Mouse (Mus musculus) midbrain, embryonic 16.5 days (tissue): ENCODE measurements around the gene Gga3. TPM values are rescaled to one million over a fixed set of nuclear protein-coding genes. Genes with fewer than 3 reads are reported as not detected.
A peak's percentile ranks its signal among the peaks of the same experiment; 100 is the strongest.

Experiments
- ATAC-seq: fragments of 200-750 bp; cut with Nextera tagmentation; 2 replicates; pipeline ENCODE4 v1.8.0; 2017; ENCODE audit warnings: moderate TSS enrichment
- H3K27ac ChIP-seq: fragments of 300-500 bp; sonication (generic); 2 replicates; pipeline ENCODE4 v1.5.1; 2014; ENCODE audit warnings: mild to moderate bottlenecking, low read length, mixed read lengths
- H3K27me3 ChIP-seq: fragments of 300-500 bp; sonication (generic); 2 replicates; pipeline ENCODE4 v1.6.1; 2014; ENCODE audit warnings: low read depth, low read length, mixed read lengths; ENCODE audit not compliant: control insufficient read depth, insufficient read depth
- H3K36me3 ChIP-seq: fragments of 300-500 bp; sonication (generic); 2 replicates; pipeline ENCODE4 v1.6.1; 2014; ENCODE audit warnings: mild to moderate bottlenecking, low read length, moderate library complexity, mixed read lengths; ENCODE audit not compliant: control insufficient read depth, insufficient read depth
- H3K4me1 ChIP-seq: fragments of 300-500 bp; sonication (generic); 2 replicates; pipeline ENCODE4 v1.6.1; 2014; ENCODE audit warnings: mild to moderate bottlenecking, low read length, mixed read lengths; ENCODE audit not compliant: control insufficient read depth, insufficient read depth
- H3K4me2 ChIP-seq: fragments of 300-500 bp; sonication (generic); 2 replicates; pipeline ENCODE4 v1.6.1; 2014; ENCODE audit warnings: mild to moderate bottlenecking, low read length, mixed read lengths
- H3K4me3 ChIP-seq: fragments of 300-500 bp; sonication (generic); 2 replicates; pipeline ENCODE4 v1.5.1; 2014; ENCODE audit warnings: low read depth, mild to moderate bottlenecking, low read length, moderate library complexity, mixed read lengths
- H3K9ac ChIP-seq: fragments of 300-500 bp; sonication (generic); 2 replicates; pipeline ENCODE4 v1.6.1; 2014; ENCODE audit warnings: low read depth, low read length, mixed read lengths
- H3K9me3 ChIP-seq: fragments of 300-500 bp; sonication (generic); replicated peaks from 2 replicates; pipeline ENCODE4 v1.6.1; 2014; ENCODE audit warnings: mild to moderate bottlenecking, low read length, mixed read lengths; ENCODE audit not compliant: control insufficient read depth, poor library complexity, severe bottlenecking
- WGBS: fragments of 180-500 bp; shearing (Covaris S2); extraction: QIAGEN DNeasy Blood & Tissue Kit; methylation state at CpG from one replicate; pipeline ENCODE4 v1.1.7; 2014; 5-methylcytosine and 5-hydroxymethylcytosine counted together
- polyA plus RNA-seq: library from polyadenylated mRNA; unstranded; fragments of >200 nt; fragmentation: Nextera tagmentation; extraction: Ambion mirVana; gene quantifications from 2 replicates; pipeline ENCODE4 v1.2.1, GENCODE M21; 2015

Gga3 gene
- polyA plus RNA-seq, 1 experiment from 2014 or later, result 37.5 TPM

- Histone ChIP-seq H3K9me3 (no peaks in the 10 kb centered on the region), H3K9ac (no peak overlapping the region), H3K4me2 (no peak overlapping the region), H3K36me3 (peaks cover 11% of the 10 kb centered on the region), H3K4me1 (peaks cover 12% of the 10 kb centered on the region), H3K4me3 (no peak overlapping the region), H3K27ac (no peak overlapping the region), H3K27me3 (0 out of 2 replicates have a peak, but pooled peaks cover 3% of the 10 kb centered on the region)
- 91% methylated on average over 6 of the region's 6 CpGs for WGBS
- ATAC-seq, result no peak
Measured at GRCm38 (mm10) chr11:115615875-115616274, 12.0 kb upstream of the Gga3 start.

GRCm38 (mm10) chr11:115615108-115615825 is 11.4 kb upstream of the Gga3 start:
- Histone ChIP-seq H3K27ac (no peak overlapping the region), H3K4me3 (no peak overlapping the region), H3K9me3 (no peaks in the 10 kb centered on the region), H3K27me3 (0 out of 2 replicates have a peak, but pooled peaks cover 3% of the 10 kb centered on the region), H3K4me1 (peaks cover 12% of the 10 kb centered on the region), H3K4me2 (no peak overlapping the region), H3K36me3 (peaks cover 11% of the 10 kb centered on the region), H3K9ac (no peak overlapping the region)
- ATAC-seq, result no peak
- 80% methylated on average over 15 of the region's 15 CpGs for WGBS

- 80% methylated on average over 10 of the region's 10 CpGs for WGBS
Measured at GRCm38 (mm10) chr11:115614346-115615107, 10.7 kb upstream of the Gga3 start.

GRCm38 (mm10) chr11:115613138-115613945 is 9.5 kb upstream of the Gga3 start:
- ATAC-seq, result no peak
- Histone ChIP-seq H3K27ac (0 out of 2 replicates have a peak overlapping the region, but pooled peaks have one; percentile 47), H3K4me2 (peak overlapping the region; percentile 75), H3K4me1 (peaks cover 12% of the 10 kb centered on the region), H3K4me3 (peak overlapping the region; percentile 50), H3K9me3 (no peaks in the 10 kb centered on the region), H3K9ac (peak overlapping the region; percentile 64), H3K36me3 (peaks cover 9% of the 10 kb centered on the region), H3K27me3 (0 out of 2 replicates have a peak, but pooled peaks cover 3% of the 10 kb centered on the region)
- 1% methylated on average over 16 of the region's 16 CpGs for WGBS

More at GRCm38 (mm10) chr11:115614346-115615107, 10.7 kb upstream of the Gga3 start:
- 0 out of 2 replicates have a peak, but pooled peaks cover 3% of the 10 kb centered on the region for H3K27me3 ChIP-seq
- H3K27ac ChIP-seq, result no peak overlapping the region
- H3K4me2 ChIP-seq, result no peak overlapping the region
- ATAC-seq, result no peak
- H3K36me3 ChIP-seq, result peaks cover 5% of the 10 kb centered on the region; the same call in 1 of the 2 replicates
- peaks cover 12% of the 10 kb centered on the region for H3K4me1 ChIP-seq
- H3K4me3 ChIP-seq, result no peak overlapping the region
- H3K9ac ChIP-seq, result no peak overlapping the region
- H3K9me3 ChIP-seq, result no peaks in the 10 kb centered on the region

- peak; percentile 85 for ATAC-seq
- Histone ChIP-seq H3K9me3 (no peaks in the 10 kb centered on the region), H3K27ac (peak within 1 kb of the TSS; percentile 47), H3K36me3 (peaks cover 9% of the 10 kb centered on the region), H3K4me1 (peaks cover 12% of the 10 kb centered on the region), H3K4me2 (peak within 1 kb of the TSS; percentile 75), H3K27me3 (0 out of 2 replicates have a peak, but pooled peaks cover 3% of the 10 kb centered on the region), H3K4me3 (peak within 1 kb of the TSS; percentile 50), H3K9ac (peak within 1 kb of the TSS; percentile 64)
- WGBS, result under 1% methylated on average over 59 of the region's 80 CpGs
Measured at GRCm38 (mm10) chr11:115612410-115613137, 8.7 kb upstream of the Gga3 start, which contains the start of gene Mif4gd. Gene Mif4gd, minus strand, starts transcription at chr11:115612969.

GRCm38 (mm10) chr11:115612059-115612409 is 8.2 kb upstream of the Gga3 start:
- H3K4me2 ChIP-seq, result peak overlapping the region; percentile 75
- H3K4me1 ChIP-seq, result peaks cover 12% of the 10 kb centered on the region
- 0 out of 2 replicates have a peak, but pooled peaks cover 3% of the 10 kb centered on the region for H3K27me3 ChIP-seq
- 1% methylated on average over 13 of the region's 13 CpGs for WGBS
- H3K4me3 ChIP-seq, result peak overlapping the region; percentile 50
- H3K27ac ChIP-seq, result peak overlapping the region; percentile 47
- H3K36me3 ChIP-seq, result peaks cover 15% of the 10 kb centered on the region
- no peak; the same call in 1 of the 2 replicates for ATAC-seq
- no peaks in the 10 kb centered on the region for H3K9me3 ChIP-seq
- H3K9ac ChIP-seq, result peak overlapping the region; percentile 64

GRCm38 (mm10) chr11:115611173-115611572 is 7.3 kb upstream of the Gga3 start:
- Histone ChIP-seq H3K27me3 (0 out of 2 replicates have a peak, but pooled peaks cover 3% of the 10 kb centered on the region), H3K36me3 (peaks cover 21% of the 10 kb centered on the region), H3K27ac (no peak overlapping the region), H3K9me3 (no peaks in the 10 kb centered on the region), H3K4me1 (peaks cover 12% of the 10 kb centered on the region), H3K4me2 (no peak overlapping the region), H3K9ac (no peak overlapping the region), H3K4me3 (no peak overlapping the region)
- WGBS, result 74% methylated on average over 6 of the region's 6 CpGs
- ATAC-seq, result no peak

- H3K36me3 ChIP-seq, result peaks cover 19% of the 10 kb centered on the region
- H3K9ac ChIP-seq, result no peak overlapping the region
- H3K27me3 ChIP-seq, result 0 out of 2 replicates have a peak, but pooled peaks cover 3% of the 10 kb centered on the region
- H3K4me3 ChIP-seq, result no peak overlapping the region
- H3K27ac ChIP-seq, result no peak overlapping the region
- no peak for ATAC-seq
- WGBS, result 70% methylated on average over 3 of the region's 3 CpGs
- H3K4me1 ChIP-seq, result peaks cover 21% of the 10 kb centered on the region
- H3K4me2 ChIP-seq, result no peak overlapping the region
- H3K9me3 ChIP-seq, result no peaks in the 10 kb centered on the region
Measured at GRCm38 (mm10) chr11:115609576-115609975, 5.7 kb upstream of the Gga3 start.
